Mouse (Mus musculus) lung, embryonic 14.5 days (tissue): ENCODE measurements at regions not wholly inside any gene's neighbourhood (a gene's known extent, or its start where the extent isn't known, plus 50 kb on each side); places are given as distances from the start of the nearest gene placed in this dataset.

Experiments
- ATAC-seq: fragments of 200-750 bp; cut with Nextera tagmentation; 2 replicates; pipeline ENCODE4 v1.8.0; 2017; ENCODE audit warnings: mild to moderate bottlenecking, moderate TSS enrichment, moderate library complexity; ENCODE audit not compliant: insufficient read depth
- DNase-seq: peaks from one replicate; pipeline ENCODE4 v3.0.0-alpha.2; 2015
- H3K27ac ChIP-seq: fragments of 300-500 bp; sonication (generic); 2 replicates; pipeline ENCODE4 v1.5.1; 2014; ENCODE audit warnings: low read depth, mild to moderate bottlenecking, moderate library complexity
- H3K27me3 ChIP-seq: fragments of 300-500 bp; sonication (generic); 2 replicates; pipeline ENCODE4 v1.6.1; 2014; ENCODE audit warnings: low read length, control low read depth; ENCODE audit not compliant: insufficient read depth
- H3K36me3 ChIP-seq: fragments of 300-500 bp; sonication (generic); 2 replicates; pipeline ENCODE4 v1.6.1; 2014; ENCODE audit warnings: control low read depth; ENCODE audit not compliant: insufficient read depth
- H3K4me1 ChIP-seq: fragments of 300-500 bp; sonication (generic); 2 replicates; pipeline ENCODE4 v1.6.1; 2014; ENCODE audit warnings: antibody characterized with exemption, control low read depth; ENCODE audit not compliant: insufficient read depth
- H3K4me2 ChIP-seq: fragments of 300-500 bp; sonication (generic); 2 replicates; pipeline ENCODE4 v1.6.1; 2014; ENCODE audit warnings: mild to moderate bottlenecking
- H3K4me3 ChIP-seq: fragments of 300-500 bp; sonication (generic); 2 replicates; pipeline ENCODE4 v1.5.1; 2014; ENCODE audit warnings: low read depth, low read length
- H3K9ac ChIP-seq: fragments of 300-500 bp; sonication (generic); 2 replicates; pipeline ENCODE4 v1.6.1; 2014
- H3K9me3 ChIP-seq: fragments of 300-500 bp; sonication (generic); 2 replicates; pipeline ENCODE4 v1.6.1; 2016; ENCODE audit warnings: low read depth, low read length, control low read depth
- CTCF ChIP-seq: IDR thresholded peaks from 2 replicates; pipeline ENCODE4 v1.5.1; 2016; ENCODE audit warnings: antibody characterized with exemption, low read depth
- WGBS: fragments of 180-500 bp; shearing (Covaris S2); extraction: QIAGEN DNeasy Blood & Tissue Kit; methylation state at CpG from one replicate; pipeline ENCODE4 v1.1.7; 2014; 5-methylcytosine and 5-hydroxymethylcytosine counted together

DNA sequence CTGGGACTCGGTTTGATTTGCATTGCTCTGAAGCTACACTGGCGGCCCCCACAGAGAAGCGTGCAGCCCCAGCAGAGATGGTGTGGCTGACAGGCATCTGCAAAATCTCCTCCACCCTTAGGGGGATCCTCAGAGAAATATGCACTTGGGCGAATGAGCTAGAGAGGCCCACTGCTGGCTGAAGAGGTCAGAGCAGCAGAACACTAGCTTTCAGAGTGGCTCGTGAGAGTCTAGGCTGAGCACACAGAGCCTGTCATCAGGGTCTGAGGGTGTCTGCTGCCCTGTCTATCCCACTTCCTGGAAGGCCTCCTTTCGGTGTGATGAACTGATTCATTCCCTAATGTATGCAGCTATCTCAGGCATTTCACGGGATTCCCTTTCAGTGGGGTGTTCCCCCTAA is 225.1 kb downstream of the Tle3 start:
- peak; percentile 52 for DNase-seq
- Histone ChIP-seq H3K27me3 (no peaks in the 10 kb centered on the region), H3K4me3 (no peak overlapping the region), H3K4me1 (peaks cover 8% of the 10 kb centered on the region; the same call in 1 of the 2 replicates), H3K4me2 (no peak overlapping the region; the same call in 1 of the 2 replicates), H3K27ac (no peak overlapping the region), H3K9ac (no peak overlapping the region), H3K36me3 (no peaks in the 10 kb centered on the region), H3K9me3 (no peaks in the 10 kb centered on the region)
- TF ChIP-seq CTCF: peak; percentile 42; the same call in 1 of the 2 replicates
- 13% methylated on average over 7 of the region's 7 CpGs for WGBS
- peak; percentile 41; the same call in 1 of the 2 replicates for ATAC-seq

DNA sequence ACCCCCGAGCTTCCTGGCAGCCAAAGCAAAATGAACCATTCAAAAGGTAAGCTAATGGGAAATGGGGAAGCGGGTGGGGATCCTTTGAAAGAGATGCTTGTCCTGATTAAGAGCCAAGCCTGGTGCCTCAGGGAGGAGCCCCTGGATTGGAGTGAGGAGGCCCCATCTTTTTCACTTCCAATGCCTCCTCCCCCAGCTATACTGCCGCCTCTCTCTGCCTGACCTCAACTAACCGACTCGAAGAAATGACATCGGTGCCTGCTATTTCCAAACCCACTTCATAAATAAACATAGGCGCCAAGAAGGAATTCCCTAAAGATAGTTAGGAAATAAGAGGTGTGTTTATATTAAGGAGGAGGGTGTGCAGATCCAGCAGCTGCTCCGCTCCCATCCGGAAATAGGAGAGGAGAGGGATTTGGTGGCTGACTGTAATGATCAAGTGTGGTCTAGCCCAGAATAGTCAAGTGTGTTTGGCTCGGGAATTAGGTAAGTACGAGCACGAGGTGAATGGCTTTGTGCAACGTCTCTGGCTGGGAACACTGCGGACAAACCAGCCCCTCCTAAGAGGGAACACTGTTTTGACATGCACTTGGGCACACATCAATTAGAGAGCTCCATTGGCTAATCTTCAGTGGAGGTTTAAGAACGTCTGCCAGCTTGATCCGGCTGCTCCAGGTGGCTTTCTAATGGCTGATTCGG is 224.4 kb downstream of the Tle3 start:
- DNase-seq: peak; percentile 71
- Histone ChIP-seq H3K27me3 (no peaks in the 10 kb centered on the region), H3K9me3 (no peaks in the 10 kb centered on the region), H3K36me3 (no peaks in the 10 kb centered on the region), H3K4me1 (peaks cover 8% of the 10 kb centered on the region; the same call in 1 of the 2 replicates), H3K27ac (no peak overlapping the region), H3K4me3 (no peak overlapping the region), H3K4me2 (peak overlapping the region; percentile 26; the same call in 1 of the 2 replicates), H3K9ac (no peak overlapping the region)
- TF ChIP-seq CTCF: no peak
- ATAC-seq: peak; percentile 54; the same call in 1 of the 2 replicates
- WGBS: 15% methylated on average over 17 of the region's 17 CpGs

DNA sequence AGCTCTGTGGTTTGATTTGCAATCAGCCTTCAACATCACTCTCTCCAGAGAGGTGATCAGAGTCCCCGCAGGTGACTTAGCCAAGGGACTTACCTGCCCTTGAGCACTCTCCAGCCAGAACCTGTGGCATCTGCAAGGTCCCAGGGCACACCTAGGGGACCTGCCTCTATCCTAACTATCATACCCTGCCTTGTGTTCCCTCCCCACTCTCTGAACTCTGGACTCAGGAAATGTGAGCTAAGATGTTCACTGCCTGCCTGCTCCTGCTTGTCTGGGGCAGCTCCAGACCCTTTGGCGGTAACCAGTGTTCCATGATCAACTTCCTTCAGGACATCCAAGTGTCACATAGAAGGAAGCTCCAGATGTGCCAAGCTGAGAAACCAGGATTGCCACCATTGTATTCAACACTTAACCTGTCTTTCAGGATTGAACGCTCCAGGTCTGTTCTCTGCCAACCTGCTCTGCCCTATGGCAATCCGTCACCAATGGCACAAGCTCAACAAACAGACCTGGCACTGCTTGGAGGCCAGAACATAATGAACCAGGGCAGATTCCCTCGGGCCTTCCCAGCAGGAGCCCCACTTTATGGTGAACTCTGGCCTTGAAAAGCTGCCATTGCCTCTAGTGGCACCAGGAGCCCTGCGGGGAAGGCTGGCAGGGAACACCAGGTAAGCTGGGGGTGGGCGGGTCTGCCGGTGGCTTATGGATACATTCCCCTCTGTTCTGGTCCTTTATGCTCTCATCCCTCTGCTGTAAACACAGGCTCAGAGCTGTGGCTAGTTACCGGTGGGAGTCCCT is 223.2 kb downstream of the Tle3 start:
- no peak for DNase-seq
- Histone ChIP-seq H3K4me2 (no peak overlapping the region), H3K9ac (no peak overlapping the region), H3K9me3 (no peaks in the 10 kb centered on the region), H3K4me1 (peaks cover 8% of the 10 kb centered on the region; the same call in 1 of the 2 replicates), H3K27ac (no peak overlapping the region), H3K27me3 (no peaks in the 10 kb centered on the region), H3K4me3 (no peak overlapping the region), H3K36me3 (no peaks in the 10 kb centered on the region)
- ATAC-seq: no peak
- TF ChIP-seq CTCF: no peak
- 70% methylated on average over 9 of the region's 9 CpGs for WGBS

DNA sequence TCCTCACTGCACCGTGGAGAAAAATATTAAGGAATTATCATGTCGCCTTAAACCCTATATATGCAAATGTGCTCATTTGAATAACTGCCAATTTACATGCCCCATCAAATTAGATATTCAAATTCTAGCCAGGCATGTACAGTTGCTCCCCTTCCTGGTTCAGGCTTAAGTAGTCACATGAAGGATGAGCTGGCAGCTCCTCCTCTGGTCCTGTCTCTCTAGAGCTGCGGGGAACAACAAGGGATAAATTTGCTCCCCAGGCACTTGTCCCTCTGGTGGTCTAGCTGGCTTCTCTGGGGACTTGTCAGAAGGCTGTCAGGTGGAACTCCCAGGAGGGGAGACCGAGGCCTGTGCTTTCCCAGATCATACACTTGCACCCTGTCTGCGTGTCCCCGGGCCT is 221.8 kb downstream of the Tle3 start:
- H3K4me1 ChIP-seq: peaks cover 8% of the 10 kb centered on the region; the same call in 1 of the 2 replicates
- DNase-seq: no peak
- H3K4me3 ChIP-seq: no peak overlapping the region
- no peak overlapping the region for H3K9ac ChIP-seq
- H3K4me2 ChIP-seq: no peak overlapping the region
- H3K36me3 ChIP-seq: no peaks in the 10 kb centered on the region
- TF ChIP-seq CTCF: no peak
- H3K9me3 ChIP-seq: no peaks in the 10 kb centered on the region
- H3K27me3 ChIP-seq: no peaks in the 10 kb centered on the region
- 80% methylated on average over 6 of the region's 6 CpGs for WGBS
- no peak overlapping the region for H3K27ac ChIP-seq
- no peak for ATAC-seq

DNA sequence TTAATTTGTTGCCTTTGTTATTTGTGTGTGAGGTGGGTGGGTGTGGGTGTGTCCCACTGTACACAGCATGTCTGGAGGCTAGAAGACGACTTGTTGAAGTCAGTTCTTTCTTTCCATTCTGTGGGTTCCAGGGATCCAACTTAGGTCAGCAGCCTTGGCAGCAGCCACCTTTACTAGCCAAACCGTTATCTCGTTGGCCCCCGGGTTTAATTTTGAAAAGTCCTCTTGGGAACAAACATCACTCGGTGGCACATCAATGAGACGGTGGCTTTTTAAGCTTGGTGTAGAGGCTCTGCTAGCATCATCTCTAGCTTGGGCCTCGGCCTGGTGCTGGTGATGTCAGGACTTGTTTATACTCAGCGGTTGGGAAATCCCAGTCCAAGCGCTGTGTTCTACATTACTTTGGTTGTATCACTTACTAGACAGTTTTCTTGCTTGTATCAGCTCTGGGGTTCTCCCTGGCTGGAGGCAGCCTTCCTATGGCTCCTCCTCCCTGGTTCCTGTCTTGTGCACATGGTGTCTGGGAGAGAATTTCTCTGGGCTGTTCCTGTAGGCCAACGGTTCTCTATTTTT is 217.6 kb downstream of the Tle3 start:
- no peak overlapping the region for H3K4me3 ChIP-seq
- ATAC-seq (no peak), DNase-seq (no peak)
- no peaks in the 10 kb centered on the region for H3K9me3 ChIP-seq
- no peaks in the 10 kb centered on the region for H3K36me3 ChIP-seq
- WGBS: 74% methylated on average over 10 of the region's 10 CpGs
- no peak overlapping the region for H3K9ac ChIP-seq
- no peak for TF ChIP-seq CTCF
- no peaks in the 10 kb centered on the region for H3K27me3 ChIP-seq
- no peak overlapping the region for H3K4me2 ChIP-seq
- H3K27ac ChIP-seq: no peak overlapping the region
- no peaks in the 10 kb centered on the region for H3K4me1 ChIP-seq

DNA sequence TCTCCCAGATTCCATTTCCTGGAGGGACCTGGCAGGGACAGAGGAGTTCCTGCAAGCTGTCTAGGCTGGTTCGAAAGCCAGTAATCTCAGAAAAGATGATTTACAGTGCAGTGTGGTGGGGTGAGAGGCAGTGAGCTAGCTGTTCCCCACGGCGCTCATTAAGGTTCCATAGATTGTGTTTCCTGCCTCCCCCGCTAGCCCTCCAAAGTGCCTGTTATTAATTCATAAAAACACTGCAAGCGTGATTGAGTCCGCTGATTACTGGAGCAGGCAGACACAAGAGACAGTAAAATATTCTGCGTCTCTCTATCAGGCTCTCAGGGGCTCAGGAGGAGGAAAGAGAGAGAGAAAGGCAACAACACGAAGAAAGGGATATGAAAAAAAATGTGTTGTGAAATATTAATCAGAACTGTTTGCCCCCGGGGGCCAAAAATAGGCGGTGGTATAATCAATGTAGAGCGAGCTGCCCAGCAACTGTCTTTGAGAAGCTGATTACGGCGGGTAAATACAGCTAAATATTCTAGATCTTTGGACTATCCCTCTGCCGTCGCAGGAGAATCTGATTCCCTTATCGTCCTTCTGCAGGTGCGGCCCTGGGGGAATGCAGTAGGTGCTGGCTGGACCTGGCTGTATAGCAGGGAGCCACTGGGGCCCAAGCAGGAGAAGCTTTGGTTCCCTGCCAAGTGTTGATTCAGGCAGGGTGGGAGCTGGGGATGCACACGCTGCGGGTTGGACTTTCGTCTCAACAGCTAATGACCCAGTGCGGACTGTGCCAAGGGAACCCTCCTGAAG is 211.3 kb downstream of the Tle3 start:
- ATAC-seq (peak; percentile 47; the same call in 1 of the 2 replicates), DNase-seq (peak; percentile 50)
- H3K4me2 ChIP-seq: no peak overlapping the region

More for the DNA sequence above, 211.3 kb downstream of the Tle3 start:
- no peaks in the 10 kb centered on the region for H3K9me3 ChIP-seq
- H3K27me3 ChIP-seq: no peaks in the 10 kb centered on the region
- no peak for TF ChIP-seq CTCF
- H3K9ac ChIP-seq: no peak overlapping the region
- no peaks in the 10 kb centered on the region for H3K4me1 ChIP-seq
- no peak overlapping the region for H3K4me3 ChIP-seq
- no peak overlapping the region for H3K27ac ChIP-seq
- 58% methylated on average over 21 of the region's 21 CpGs for WGBS
- no peaks in the 10 kb centered on the region for H3K36me3 ChIP-seq
